ENCODE assay signal across 8 mouse cellular contexts in genomic region chr13:23395301-23396245, GRCm38 (mm10). TPM values are rescaled to one million over a fixed set of nuclear protein-coding genes. Genes with fewer than 3 reads are reported as not detected.
DNase-seq lines count a peak whose midpoint lies in the region; ATAC-seq lines count a peak whose summit lies in the region.

No protein-coding gene starts in this region.

- intact Hi-C loops in heart, postnatal 14 days (cut with DNase I), result no loop called here

- peak overlapping the region; percentile 73 for H3K9ac ChIP-seq in heart, embryonic 13.5 days
- H3K9ac ChIP-seq in heart, embryonic 16.5 days (ENCODE audit: low read length), result peak overlapping the region; percentile 57; the same call in 1 of the 2 replicates
- H3K9ac ChIP-seq in midbrain, embryonic 11.5 days (ENCODE audit: low read length), result peak overlapping the region; percentile 59

- no peak for DNase-seq in heart, postnatal 14 days
- DNase-seq in Muller cell, postnatal 12 days (ENCODE audit: inconsistent ontology term), result peak; percentile 38
- peak; percentile 98 for DNase-seq in midbrain, embryonic 11.5 days (ENCODE audit: low spot score, missing footprints)
- no peak for DNase-seq in right cerebral cortex, adult 18-20 months
- no peak for DNase-seq in kidney, postnatal 10 days

- H3K36me3 ChIP-seq in heart, embryonic 13.5 days, result no peaks in the 10 kb centered on the region
- no peaks in the 10 kb centered on the region for H3K36me3 ChIP-seq in heart, embryonic 16.5 days (ENCODE audit: control insufficient read depth, insufficient read depth)
- no peaks in the 10 kb centered on the region for H3K36me3 ChIP-seq in midbrain, embryonic 11.5 days (ENCODE audit: control insufficient read depth, insufficient read depth, low read length)

- H3K4me3 ChIP-seq in heart, embryonic 13.5 days, result peak overlapping the region; percentile 60
- peak overlapping the region; percentile 54 for H3K4me3 ChIP-seq in heart, embryonic 16.5 days (ENCODE audit: low read length)
- peak overlapping the region; percentile 46 for H3K4me3 ChIP-seq in midbrain, embryonic 11.5 days (ENCODE audit: low read depth, low read length)

- ATAC-seq in heart, embryonic 13.5 days (ENCODE audit: extremely low read depth, insufficient number of reproducible peaks, low FRiP score, low TSS enrichment), result no peak
- ATAC-seq in heart, embryonic 16.5 days (replicated peaks; ENCODE audit: extremely low read depth, insufficient read depth, low FRiP score), result no peak
- peak; percentile 46; the same call in 1 of the 2 replicates for ATAC-seq in midbrain, embryonic 11.5 days (ENCODE audit: low FRiP score)
- no peak for ATAC-seq in erythroid progenitor cell, adult 5-6 weeks (replicated peaks; ENCODE audit: low FRiP score, poor library complexity, severe bottlenecking)

- H3K4me2 ChIP-seq in heart, embryonic 13.5 days, result peak overlapping the region; percentile 92
- peak overlapping the region; percentile 81 for H3K4me2 ChIP-seq in heart, embryonic 16.5 days (ENCODE audit: low read depth, low read length)
- H3K4me2 ChIP-seq in midbrain, embryonic 11.5 days, result peak overlapping the region; percentile 65

- peaks cover 70% of the 10 kb centered on the region for H3K27me3 ChIP-seq in heart, embryonic 13.5 days (replicated peaks)
- H3K27me3 ChIP-seq in heart, embryonic 16.5 days (ENCODE audit: control insufficient read depth, insufficient read depth, low read length), result peaks cover 34% of the 10 kb centered on the region
- H3K27me3 ChIP-seq in midbrain, embryonic 11.5 days (ENCODE audit: control insufficient read depth, insufficient read depth, low read length), result peaks cover 21% of the 10 kb centered on the region

- WGBS in heart, embryonic 13.5 days, result 3% methylated on average over 43 of the region's 43 CpGs
- 4% methylated on average over 43 of the region's 43 CpGs for WGBS in heart, embryonic 16.5 days
- 3% methylated on average over 43 of the region's 43 CpGs for WGBS in midbrain, embryonic 11.5 days

- peaks cover 13% of the 10 kb centered on the region for H3K4me1 ChIP-seq in heart, embryonic 13.5 days
- peaks cover 7% of the 10 kb centered on the region for H3K4me1 ChIP-seq in heart, embryonic 16.5 days (ENCODE audit: control insufficient read depth, insufficient read depth, low read length)
- H3K4me1 ChIP-seq in midbrain, embryonic 11.5 days (ENCODE audit: control insufficient read depth, insufficient read depth, low read length), result 0 out of 2 replicates have a peak, but pooled peaks cover 3% of the 10 kb centered on the region

- H3K27ac ChIP-seq in heart, embryonic 13.5 days (replicated peaks), result no peak overlapping the region
- no peak overlapping the region for H3K27ac ChIP-seq in heart, embryonic 16.5 days (ENCODE audit: low read length)
- H3K27ac ChIP-seq in midbrain, embryonic 11.5 days (ENCODE audit: low read depth, low read length), result no peak overlapping the region

- H3K9me3 ChIP-seq in heart, embryonic 13.5 days, result no peaks in the 10 kb centered on the region
- H3K9me3 ChIP-seq in heart, embryonic 16.5 days (replicated peaks; ENCODE audit: control insufficient read depth, low read length), result no peaks in the 10 kb centered on the region
- H3K9me3 ChIP-seq in midbrain, embryonic 11.5 days (ENCODE audit: control insufficient read depth, low read length), result no peaks in the 10 kb centered on the region

RNA-seq across cellular contexts. Expression of gene Zfp322a, which starts 26.6 kb away (rescaled TPM):
- 36.7 and 40.7 TPM in 2 replicates for polyA plus RNA-seq in heart, embryonic 13.5 days (2015; fragmentation: Nextera tagmentation; extraction: Ambion mirVana)
- 10 to 100 TPM; 18.8 to 21.7 TPM for total RNA-seq in heart, postnatal 14 days (2021)
- polyA plus RNA-seq in heart, embryonic 16.5 days (2015; fragmentation: Nextera tagmentation; extraction: Ambion mirVana), result 36.5 and 37.8 TPM in 2 replicates
- polyA plus RNA-seq in midbrain, embryonic 11.5 days (2014; fragmentation: Nextera tagmentation; extraction: Ambion mirVana), result 69.4 and 77.9 TPM in 2 replicates
- total RNA-seq in erythroid progenitor cell, adult 5-6 weeks (2015; ENCODE audit: low replicate concordance), result 4.3 and 15.1 TPM in 2 replicates
- total RNA-seq in erythroid progenitor cell, adult 5-6 weeks (2017; ENCODE audit: low replicate concordance), result 18.7 and 48.1 TPM in 2 replicates

RNA-seq across cellular contexts. Expression of gene Abt1, which starts 28.1 kb away (rescaled TPM):
- polyA plus RNA-seq in heart, embryonic 13.5 days (2015; fragmentation: Nextera tagmentation; extraction: Ambion mirVana), result 8.5 and 8.7 TPM in 2 replicates
- 1 to 10 TPM; 4.5 to 5.0 TPM for total RNA-seq in heart, postnatal 14 days (2021)
- polyA plus RNA-seq in heart, embryonic 16.5 days (2015; fragmentation: Nextera tagmentation; extraction: Ambion mirVana), result 9.2 and 9.4 TPM in 2 replicates
- polyA plus RNA-seq in midbrain, embryonic 11.5 days (2014; fragmentation: Nextera tagmentation; extraction: Ambion mirVana), result 14.0 and 14.9 TPM in 2 replicates
- total RNA-seq in erythroid progenitor cell, adult 5-6 weeks (2015; ENCODE audit: low replicate concordance), result 1.1 and 2.1 TPM in 2 replicates
- 1.3 and 1.6 TPM in 2 replicates for total RNA-seq in erythroid progenitor cell, adult 5-6 weeks (2017; ENCODE audit: low replicate concordance)

Comparison
In these comparisons a context has a peak if more than half of its experiments do, and no peak if none do; other contexts are left out.
1. DNase-seq: peak in Muller cell, postnatal 12 days (single experiment) and midbrain, embryonic 11.5 days (single experiment); none in heart, postnatal 14 days (0 of 2), right cerebral cortex, adult 18-20 months (single experiment) and kidney, postnatal 10 days (single experiment).
2. Peak in every context shown above with its lines, with median percentiles within 50 percentile points of each other: H3K4me2 ChIP-seq, H3K4me3 ChIP-seq and H3K9ac ChIP-seq.